Mouse (Mus musculus) testis, postnatal 10 days (tissue): ENCODE data around the gene Snupn.

Experiments used
- DNase-seq: peaks from one replicate; pipeline ENCODE4 v3.0.0; 2021; ENCODE audit warnings: low spot score

Snupn gene

GRCm38 (mm10) chr9:57012393-57012792 lies 61.7 kb downstream of the Snupn start:
- DNase-seq, result no peak

GRCm38 (mm10) chr9:57012895-57013294 lies 62.2 kb downstream of the Snupn start:
- no peak for DNase-seq

- DNase-seq, result no peak
Measured at GRCm38 (mm10) chr9:57013756-57014155, 63.1 kb downstream of the Snupn start.

- DNase-seq, result no peak
Measured at GRCm38 (mm10) chr9:57014766-57015165, 64.1 kb downstream of the Snupn start.

GRCm38 (mm10) chr9:57017631-57018030 lies 67.0 kb downstream of the Snupn start:
- DNase-seq, result no peak

GRCm38 (mm10) chr9:57031756-57032155 lies 81.1 kb downstream of the Snupn start:
- DNase-seq, result no peak
